Mouse (Mus musculus) megakaryocyte, embryonic 14.5 days (primary cell): ENCODE data around the gene Ubxn1.

Experiments
- FLI1 ChIP-seq: IDR thresholded peaks from 2 replicates; pipeline ENCODE4 v1.6.1; 2012; ENCODE audit warnings: low read length, inconsistent platforms, mixed read lengths
- GATA1 ChIP-seq: IDR thresholded peaks from 3 replicates; pipeline ENCODE4 v1.6.1; 2012; ENCODE audit warnings: mixed read lengths, low read length, inconsistent platforms, borderline replicate concordance

DNA sequence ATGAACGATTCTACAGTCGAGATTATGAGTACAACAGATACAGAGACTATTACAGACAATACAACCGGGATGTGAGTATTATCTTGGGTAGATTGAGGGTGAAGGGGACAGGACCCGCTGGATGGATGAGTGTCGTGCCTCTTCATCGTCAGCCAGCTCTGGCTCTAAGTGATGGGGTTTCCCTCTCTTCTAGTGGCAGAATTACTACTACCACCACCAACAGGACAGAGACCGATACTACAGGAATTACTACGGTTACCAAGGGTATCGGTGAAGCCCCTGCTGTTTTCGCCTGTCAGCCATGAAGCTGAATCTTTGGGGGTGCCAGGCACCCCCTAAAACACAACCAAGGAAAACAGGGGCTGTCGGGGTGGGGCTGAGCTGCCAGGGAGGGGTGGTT is 40.0 kb upstream of the Ubxn1 start:
- TF ChIP-seq GATA1 (no peak), FLI1 (no peak)
